Mouse (Mus musculus) spleen, embryonic (tissue): ENCODE results near the gene Slc4a1ap.

Experiments used
- CTCF ChIA-PET: fragments of 350-600 bp; sonication (Branson Sonifier 250); formaldehyde crosslinking; loops from one replicate; lab custom pipeline; 2022; lab: Charles Lee

Gene Slc4a1ap

DNA sequence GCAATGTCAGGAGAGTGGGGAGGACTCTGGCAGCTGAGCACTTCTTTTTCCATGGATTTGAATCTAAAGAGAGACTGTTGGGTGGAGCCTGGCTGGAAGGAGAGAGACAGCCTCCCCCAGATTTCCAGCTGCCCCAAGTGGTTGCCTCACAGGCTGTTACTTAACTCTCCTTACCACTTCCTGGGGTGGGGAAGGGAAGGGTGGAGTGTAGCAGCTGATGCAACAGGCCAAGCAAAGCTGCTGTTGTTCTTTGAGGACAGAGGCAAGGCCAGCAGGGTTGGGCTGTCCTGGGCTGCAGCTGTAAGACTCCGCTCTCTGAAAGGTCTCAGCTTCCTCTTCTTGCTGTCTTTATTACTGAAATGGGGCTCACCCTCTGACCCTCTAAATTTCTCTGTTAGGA, 75.6 kb downstream of the Slc4a1ap start:
- CTCF ChIA-PET: no interaction called here

DNA sequence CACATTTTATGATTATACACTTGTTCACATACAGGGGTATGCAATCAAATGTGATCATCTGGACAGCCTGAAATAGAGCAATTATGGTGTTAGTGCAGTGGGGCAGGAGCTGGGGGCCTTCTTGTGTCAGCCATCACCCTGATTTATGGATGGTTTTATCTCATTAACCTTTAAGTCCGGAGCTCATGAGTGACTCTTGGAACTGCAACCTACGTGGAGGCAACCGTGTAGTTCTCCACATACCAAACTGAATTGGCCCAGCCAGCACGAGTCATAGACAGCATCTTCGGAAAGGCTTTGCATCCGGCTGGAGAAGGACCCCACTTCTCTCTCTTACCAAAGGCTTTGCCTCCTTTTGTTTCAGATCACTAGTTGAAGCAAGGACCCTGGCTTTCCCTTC, 77.0 kb downstream of the Slc4a1ap start:
- CTCF ChIA-PET: no interaction called here

DNA sequence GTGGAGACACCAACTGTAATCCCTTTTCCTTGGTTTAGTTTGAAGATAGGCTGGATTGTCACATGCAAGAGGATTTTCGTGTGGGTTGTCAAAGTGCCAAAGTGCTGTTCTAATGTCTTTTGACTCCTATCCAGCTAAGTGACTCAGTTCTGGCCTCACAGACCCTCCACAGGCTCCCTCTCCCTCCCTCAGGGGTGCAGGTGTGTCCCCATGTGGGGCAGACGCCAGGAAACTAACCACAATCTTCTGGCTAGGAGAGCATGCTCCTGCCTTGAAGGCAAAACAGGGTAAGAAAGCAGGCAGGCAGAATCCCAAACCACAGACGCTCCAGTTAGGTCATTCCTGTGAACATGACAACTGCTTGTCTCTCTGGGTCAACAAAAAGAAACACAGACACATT, 79.4 kb downstream of the Slc4a1ap start:
- CTCF ChIA-PET: no interaction called here
